Mouse (Mus musculus): Measurements from ENCODE around the gene Plcb1. TPM values are rescaled to one million over a fixed set of nuclear protein-coding genes. Genes with fewer than 3 reads are reported as not detected.

The Plcb1 gene
- polyA plus RNA-seq, 1 experiment from 2014 or later: 8.7 TPM

DNA sequence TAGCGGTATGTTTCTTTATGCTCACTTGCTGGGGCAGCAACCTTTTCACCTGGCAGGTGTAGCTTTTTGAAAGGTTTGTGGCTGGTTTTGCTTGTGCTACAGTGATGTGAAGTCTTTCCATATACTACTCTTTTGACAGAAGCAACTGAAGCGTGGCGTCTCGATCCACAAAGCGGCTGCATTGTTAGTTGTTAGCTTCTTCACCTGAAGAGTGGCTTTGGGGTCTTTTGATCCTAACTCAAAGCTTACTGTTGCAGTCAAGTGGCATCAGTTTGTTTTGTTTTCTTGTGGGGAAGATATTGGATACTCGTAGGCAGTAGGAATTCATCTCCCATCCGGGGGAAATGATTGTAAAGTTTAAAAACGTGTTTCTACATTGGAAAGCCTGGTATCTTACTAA, 160.5 kb downstream of the Plcb1 start:
- Histone ChIP-seq H3K27ac (replicated peaks; ENCODE audit: low read depth, low read length) (no peak overlapping the region), H3K4me2 (ENCODE audit: low read depth, low read length) (no peak overlapping the region), H3K9me3 (ENCODE audit: control insufficient read depth, low read length) (no peaks in the 10 kb centered on the region), H3K4me1 (ENCODE audit: control insufficient read depth, insufficient read depth, low read length) (no peaks in the 10 kb centered on the region), H3K9ac (ENCODE audit: low read depth, low read length) (no peak overlapping the region), H3K4me3 (ENCODE audit: low read depth, low read length) (no peak overlapping the region), H3K36me3 (ENCODE audit: control insufficient read depth, insufficient read depth, low read length) (no peaks in the 10 kb centered on the region), H3K27me3 (replicated peaks; ENCODE audit: control insufficient read depth, insufficient read depth, low read length) (no peaks in the 10 kb centered on the region)
- WGBS: 78% methylated on average over 8 of the region's 8 CpGs
- no peak for ATAC-seq (ENCODE audit: low read depth)
- no peak for DNase-seq (ENCODE audit: low spot score)

DNA sequence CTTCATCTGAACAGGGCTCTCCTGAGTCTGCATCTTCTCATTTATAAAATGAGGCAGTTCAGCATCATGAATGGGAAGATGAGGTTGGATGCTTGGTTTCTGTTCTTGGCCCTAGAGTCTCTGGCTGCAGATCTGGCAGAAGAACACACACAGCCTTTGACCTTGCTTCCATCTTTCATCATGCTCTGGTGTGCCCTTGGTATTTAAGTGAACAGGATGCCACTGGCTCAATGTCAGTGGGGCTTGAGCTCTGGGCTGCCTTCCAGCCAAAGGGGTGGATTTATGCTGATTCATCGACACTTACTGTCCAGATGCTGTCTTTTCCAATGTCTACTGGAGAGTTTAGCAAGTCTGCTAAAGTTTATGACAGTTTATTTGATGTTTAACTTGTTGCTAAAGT, 161.0 kb downstream of the Plcb1 start:
- Histone ChIP-seq H3K27ac (replicated peaks; ENCODE audit: low read depth, low read length) (no peak overlapping the region), H3K9me3 (ENCODE audit: control insufficient read depth, low read length) (no peaks in the 10 kb centered on the region), H3K27me3 (replicated peaks; ENCODE audit: control insufficient read depth, insufficient read depth, low read length) (no peaks in the 10 kb centered on the region), H3K36me3 (ENCODE audit: control insufficient read depth, insufficient read depth, low read length) (no peaks in the 10 kb centered on the region), H3K9ac (ENCODE audit: low read depth, low read length) (no peak overlapping the region), H3K4me3 (ENCODE audit: low read depth, low read length) (no peak overlapping the region), H3K4me1 (ENCODE audit: control insufficient read depth, insufficient read depth, low read length) (no peaks in the 10 kb centered on the region), H3K4me2 (ENCODE audit: low read depth, low read length) (no peak overlapping the region)
- WGBS: 65% methylated on average over 1 of the region's 1 CpGs
- DNase-seq (ENCODE audit: low spot score): no peak
- no peak for ATAC-seq (ENCODE audit: low read depth)

DNA sequence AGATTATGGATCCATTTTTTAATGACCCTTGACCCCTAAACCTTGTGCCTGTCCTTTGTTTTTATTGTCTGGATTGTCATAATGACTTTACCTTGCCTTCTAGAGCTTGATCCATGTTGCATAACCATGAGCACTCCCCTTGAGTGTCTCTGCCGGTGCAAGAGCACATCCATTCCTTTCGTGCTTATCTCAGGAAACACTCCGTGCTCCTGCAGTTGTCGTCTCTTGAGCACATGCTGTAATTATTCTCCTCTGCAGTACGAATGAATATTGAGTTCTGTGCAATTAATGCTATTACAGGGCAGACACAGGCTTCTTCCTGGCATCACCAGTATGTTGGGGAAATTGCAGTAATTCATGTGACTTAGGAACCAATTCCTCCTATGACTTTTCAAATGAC, 166.2 kb downstream of the Plcb1 start:
- 67% methylated on average over 5 of the region's 5 CpGs for WGBS

DNA sequence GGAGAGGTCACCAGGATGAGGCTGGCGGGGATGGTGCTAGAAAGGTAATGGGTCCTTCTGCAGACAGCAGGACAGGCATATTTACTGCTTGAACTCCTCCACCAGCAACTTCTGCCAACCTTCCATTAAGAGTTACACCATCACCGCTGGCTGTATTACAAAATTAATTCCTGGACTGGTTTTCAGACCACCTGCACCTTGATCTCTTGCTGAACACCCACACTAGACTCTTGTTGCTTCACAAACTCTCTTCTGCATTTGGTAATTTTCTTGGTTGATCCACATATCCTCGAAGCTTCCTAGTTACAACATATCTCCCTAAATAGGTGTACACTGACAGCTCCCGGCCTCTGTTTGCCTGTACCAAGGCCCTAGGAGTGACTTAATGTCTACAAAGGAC, 170.6 kb downstream of the Plcb1 start:
- 86% methylated on average over 4 of the region's 4 CpGs for WGBS
- no peak overlapping the region for H3K9ac ChIP-seq (ENCODE audit: low read depth, low read length)

More for the DNA sequence above, 166.2 kb downstream of the Plcb1 start:
- no peaks in the 10 kb centered on the region for H3K4me1 ChIP-seq (ENCODE audit: control insufficient read depth, insufficient read depth, low read length)
- H3K27me3 ChIP-seq (replicated peaks; ENCODE audit: control insufficient read depth, insufficient read depth, low read length): no peaks in the 10 kb centered on the region
- H3K9ac ChIP-seq (ENCODE audit: low read depth, low read length): no peak overlapping the region
- H3K4me2 ChIP-seq (ENCODE audit: low read depth, low read length): no peak overlapping the region
- no peaks in the 10 kb centered on the region for H3K36me3 ChIP-seq (ENCODE audit: control insufficient read depth, insufficient read depth, low read length)
- DNase-seq (ENCODE audit: low spot score) (no peak), ATAC-seq (ENCODE audit: low read depth) (no peak)
- no peaks in the 10 kb centered on the region for H3K9me3 ChIP-seq (ENCODE audit: control insufficient read depth, low read length)
- no peak overlapping the region for H3K27ac ChIP-seq (replicated peaks; ENCODE audit: low read depth, low read length)
- no peak overlapping the region for H3K4me3 ChIP-seq (ENCODE audit: low read depth, low read length)

DNA sequence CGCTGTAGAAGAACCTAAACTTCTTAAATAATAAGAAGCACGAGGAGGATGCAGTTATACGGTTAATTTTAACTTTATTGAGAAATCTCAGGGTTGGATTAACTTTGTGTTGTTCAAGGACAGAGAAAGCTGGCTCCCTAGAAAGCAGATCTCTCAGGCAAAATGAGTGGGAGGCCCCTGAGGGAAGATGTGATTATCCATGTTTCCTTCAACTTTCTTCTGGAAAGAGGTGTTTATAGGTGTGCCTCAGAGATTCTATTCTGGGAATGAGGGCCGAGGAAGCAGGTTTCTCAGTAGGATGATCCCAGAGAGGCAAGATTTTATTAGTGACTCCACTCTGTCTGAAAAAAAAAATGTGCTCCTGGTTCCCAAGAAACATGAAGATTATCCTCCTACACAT, 180.3 kb downstream of the Plcb1 start:
- Histone ChIP-seq H3K36me3 (ENCODE audit: control insufficient read depth, insufficient read depth, low read length) (no peaks in the 10 kb centered on the region), H3K9me3 (ENCODE audit: control insufficient read depth, low read length) (no peaks in the 10 kb centered on the region), H3K4me1 (ENCODE audit: control insufficient read depth, insufficient read depth, low read length) (no peaks in the 10 kb centered on the region), H3K4me2 (ENCODE audit: low read depth, low read length) (no peak overlapping the region), H3K27me3 (replicated peaks; ENCODE audit: control insufficient read depth, insufficient read depth, low read length) (no peaks in the 10 kb centered on the region), H3K4me3 (ENCODE audit: low read depth, low read length) (no peak overlapping the region), H3K27ac (replicated peaks; ENCODE audit: low read depth, low read length) (no peak overlapping the region), H3K9ac (ENCODE audit: low read depth, low read length) (no peak overlapping the region)
- ATAC-seq (ENCODE audit: low read depth) (no peak), DNase-seq (ENCODE audit: low spot score) (no peak)
- WGBS: 70% methylated on average over 4 of the region's 4 CpGs

More for the DNA sequence above, 170.6 kb downstream of the Plcb1 start:
- no peaks in the 10 kb centered on the region for H3K36me3 ChIP-seq (ENCODE audit: control insufficient read depth, insufficient read depth, low read length)
- no peaks in the 10 kb centered on the region for H3K9me3 ChIP-seq (ENCODE audit: control insufficient read depth, low read length)
- H3K4me2 ChIP-seq (ENCODE audit: low read depth, low read length): no peak overlapping the region
- no peak for DNase-seq (ENCODE audit: low spot score)
- no peak overlapping the region for H3K4me3 ChIP-seq (ENCODE audit: low read depth, low read length)
- ATAC-seq (ENCODE audit: low read depth): no peak
- no peaks in the 10 kb centered on the region for H3K4me1 ChIP-seq (ENCODE audit: control insufficient read depth, insufficient read depth, low read length)
- H3K27ac ChIP-seq (replicated peaks; ENCODE audit: low read depth, low read length): no peak overlapping the region
- no peaks in the 10 kb centered on the region for H3K27me3 ChIP-seq (replicated peaks; ENCODE audit: control insufficient read depth, insufficient read depth, low read length)

DNA sequence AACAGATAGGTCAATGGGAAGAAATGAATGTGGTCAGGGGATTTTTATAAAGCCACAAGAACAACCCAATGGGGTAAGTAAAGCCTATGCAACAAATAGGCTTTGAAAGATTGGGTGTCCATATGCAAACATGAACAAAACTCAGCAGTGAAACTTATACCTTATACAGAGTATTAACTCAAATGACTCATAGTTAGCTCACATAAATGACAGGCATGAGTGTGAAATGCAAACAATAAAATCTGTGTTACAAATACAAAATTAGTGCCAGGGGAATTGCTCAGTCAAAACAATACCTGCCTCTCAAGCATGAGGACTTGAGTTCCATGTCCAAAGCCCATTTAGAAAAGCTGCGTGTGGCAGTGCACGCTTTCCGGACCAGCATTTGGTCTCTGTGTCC, 182.5 kb downstream of the Plcb1 start:
- ATAC-seq (ENCODE audit: low read depth) (no peak), DNase-seq (ENCODE audit: low spot score) (no peak)
- H3K4me1 ChIP-seq (ENCODE audit: control insufficient read depth, insufficient read depth, low read length): no peaks in the 10 kb centered on the region
- no peaks in the 10 kb centered on the region for H3K27me3 ChIP-seq (replicated peaks; ENCODE audit: control insufficient read depth, insufficient read depth, low read length)
- H3K4me2 ChIP-seq (ENCODE audit: low read depth, low read length): no peak overlapping the region
- H3K36me3 ChIP-seq (ENCODE audit: control insufficient read depth, insufficient read depth, low read length): no peaks in the 10 kb centered on the region
- H3K9ac ChIP-seq (ENCODE audit: low read depth, low read length): no peak overlapping the region
- H3K27ac ChIP-seq (replicated peaks; ENCODE audit: low read depth, low read length): no peak overlapping the region
- H3K9me3 ChIP-seq (ENCODE audit: control insufficient read depth, low read length): no peaks in the 10 kb centered on the region
- 70% methylated on average over 3 of the region's 3 CpGs for WGBS
- no peak overlapping the region for H3K4me3 ChIP-seq (ENCODE audit: low read depth, low read length)

DNA sequence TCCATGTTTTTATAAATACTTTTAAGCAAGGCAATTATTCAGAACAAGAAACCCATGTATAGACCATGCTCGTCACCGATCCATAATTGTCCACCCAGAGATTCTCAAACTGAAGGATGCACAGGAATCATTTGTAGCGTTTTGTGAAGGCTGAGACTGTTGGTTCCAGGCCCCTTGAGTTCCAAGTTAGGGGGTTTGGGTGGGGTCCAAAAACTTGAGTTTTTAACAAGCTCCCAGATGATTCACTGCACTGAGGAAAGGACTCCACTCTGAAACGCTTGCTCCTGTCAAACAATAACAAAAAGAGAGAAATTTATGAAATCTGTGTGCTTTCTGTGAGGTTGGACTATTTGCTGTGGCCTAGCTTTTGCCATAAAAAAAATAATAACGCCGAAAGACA, 186.5 kb downstream of the Plcb1 start:
- no peak for ATAC-seq (ENCODE audit: low read depth)
- peak; percentile 24 for DNase-seq (ENCODE audit: low spot score)
- Histone ChIP-seq H3K36me3 (ENCODE audit: control insufficient read depth, insufficient read depth, low read length) (no peaks in the 10 kb centered on the region), H3K4me2 (ENCODE audit: low read depth, low read length) (no peak overlapping the region), H3K4me3 (ENCODE audit: low read depth, low read length) (no peak overlapping the region), H3K9ac (ENCODE audit: low read depth, low read length) (no peak overlapping the region), H3K9me3 (ENCODE audit: control insufficient read depth, low read length) (no peaks in the 10 kb centered on the region), H3K4me1 (ENCODE audit: control insufficient read depth, insufficient read depth, low read length) (peaks cover 9% of the 10 kb centered on the region; the same call in 1 of the 2 replicates), H3K27ac (replicated peaks; ENCODE audit: low read depth, low read length) (no peak overlapping the region; the same call in 1 of the 2 replicates), H3K27me3 (replicated peaks; ENCODE audit: control insufficient read depth, insufficient read depth, low read length) (no peaks in the 10 kb centered on the region)
- 68% methylated on average over 6 of the region's 6 CpGs for WGBS

DNA sequence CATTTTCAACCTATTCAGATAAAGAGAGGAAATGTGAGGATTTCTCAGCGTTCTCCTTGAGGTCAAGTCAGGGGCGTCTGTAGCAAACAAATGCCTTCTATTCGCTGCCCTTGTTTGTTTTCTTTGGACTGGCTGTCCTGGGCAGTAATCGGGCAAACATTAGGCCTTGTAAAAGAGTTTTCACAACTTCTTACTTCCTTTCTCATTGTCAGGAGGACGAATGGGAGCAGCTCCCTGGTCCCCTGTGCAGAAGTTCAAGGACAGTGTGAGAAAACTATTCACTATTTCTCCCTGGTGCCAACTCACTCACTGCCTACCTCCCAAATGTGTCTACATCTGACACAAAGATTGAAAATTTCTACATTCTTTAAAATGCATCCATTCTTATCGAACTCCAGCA, 188.8 kb downstream of the Plcb1 start:
- H3K4me1 ChIP-seq (ENCODE audit: control insufficient read depth, insufficient read depth, low read length): peaks cover 9% of the 10 kb centered on the region; the same call in 1 of the 2 replicates
- no peaks in the 10 kb centered on the region for H3K9me3 ChIP-seq (ENCODE audit: control insufficient read depth, low read length)
- no peak for DNase-seq (ENCODE audit: low spot score)
- no peaks in the 10 kb centered on the region for H3K36me3 ChIP-seq (ENCODE audit: control insufficient read depth, insufficient read depth, low read length)
- H3K27ac ChIP-seq (replicated peaks; ENCODE audit: low read depth, low read length): no peak overlapping the region
- H3K9ac ChIP-seq (ENCODE audit: low read depth, low read length): no peak overlapping the region
- H3K4me3 ChIP-seq (ENCODE audit: low read depth, low read length): no peak overlapping the region
- no peak overlapping the region for H3K4me2 ChIP-seq (ENCODE audit: low read depth, low read length)
- no peak for ATAC-seq (ENCODE audit: low read depth)
- H3K27me3 ChIP-seq (replicated peaks; ENCODE audit: control insufficient read depth, insufficient read depth, low read length): no peaks in the 10 kb centered on the region
- WGBS: 34% methylated on average over 6 of the region's 6 CpGs

DNA sequence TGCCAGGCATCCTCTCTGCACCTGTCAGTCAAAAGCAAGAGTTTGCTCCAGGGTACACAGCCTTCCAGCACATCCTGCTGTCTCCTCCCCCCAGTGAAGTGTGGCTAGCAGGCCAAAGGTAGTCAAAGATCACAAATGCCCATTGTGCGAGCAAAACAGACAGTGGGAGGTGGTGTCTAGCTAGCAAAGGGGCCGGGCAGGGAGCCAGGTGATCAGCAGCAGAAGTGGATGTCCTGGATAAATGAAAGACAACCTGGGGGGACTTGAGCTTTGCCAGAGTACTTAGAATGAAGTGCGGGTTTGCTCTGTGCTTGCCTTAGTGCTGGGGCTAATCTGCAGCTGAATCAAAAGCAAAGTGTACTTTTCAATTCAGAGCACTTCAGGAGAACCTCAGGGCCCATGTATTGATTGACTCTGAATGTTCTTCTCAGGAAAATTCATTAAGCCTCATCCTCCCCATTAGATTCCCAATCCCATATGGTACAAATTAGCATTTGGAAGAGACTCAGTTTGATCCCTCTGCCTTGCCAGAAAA, 191.0 kb downstream of the Plcb1 start:
- H3K27me3 ChIP-seq (replicated peaks; ENCODE audit: control insufficient read depth, insufficient read depth, low read length): no peaks in the 10 kb centered on the region
- H3K9me3 ChIP-seq (ENCODE audit: control insufficient read depth, low read length): no peaks in the 10 kb centered on the region
- 14% methylated on average over 3 of the region's 3 CpGs for WGBS
- peak; percentile 78 for DNase-seq (ENCODE audit: low spot score)
- H3K27ac ChIP-seq (replicated peaks; ENCODE audit: low read depth, low read length): peak overlapping the region; percentile 44
- no peak overlapping the region for H3K4me3 ChIP-seq (ENCODE audit: low read depth, low read length)
- peaks cover 9% of the 10 kb centered on the region; the same call in 1 of the 2 replicates for H3K4me1 ChIP-seq (ENCODE audit: control insufficient read depth, insufficient read depth, low read length)
- no peak overlapping the region for H3K9ac ChIP-seq (ENCODE audit: low read depth, low read length)
- peak; percentile 50; the same call in 1 of the 2 replicates for ATAC-seq (ENCODE audit: low read depth)
- no peaks in the 10 kb centered on the region for H3K36me3 ChIP-seq (ENCODE audit: control insufficient read depth, insufficient read depth, low read length)
- no peak overlapping the region for H3K4me2 ChIP-seq (ENCODE audit: low read depth, low read length)

Measured in embryonic facial prominence, embryonic 14.5 days (tissue).